Mouse (Mus musculus) spleen, adult 2 months (tissue): ENCODE data around the gene Gm49361. TPM values are rescaled to one million over a fixed set of nuclear protein-coding genes. Genes with fewer than 3 reads are reported as not detected.
"Not testable (repeated sequence)": the region's sequence is repeated elsewhere in the genome, so short reads cannot be mapped to it uniquely, and the experiment has no call there.

Source experiments
- DNase-seq, 2 experiments: peaks; one replicate each; pipeline versions ENCODE4 v3.0.0 to v3.0.0-alpha.2; 2012 to 2021; ENCODE audit warnings: low spot score in 2 of 2, low read depth in 1 of 2
- H3K27ac ChIP-seq: fragments of 200-500 bp; 2 replicates; pipeline ENCODE4 v1.5.1; 2012; ENCODE audit warnings: low read length, inconsistent platforms; ENCODE audit not compliant: insufficient read depth
- H3K27me3 ChIP-seq: fragments of 200-500 bp; 2 replicates; pipeline ENCODE4 v1.6.1; 2012; ENCODE audit warnings: mild to moderate bottlenecking, moderate library complexity, low read length, inconsistent platforms; ENCODE audit not compliant: control insufficient read depth, insufficient read depth
- H3K36me3 ChIP-seq: fragments of 200-500 bp; 2 replicates; pipeline ENCODE4 v1.6.1; 2012; ENCODE audit warnings: mild to moderate bottlenecking, low read length, inconsistent platforms; ENCODE audit not compliant: control insufficient read depth, insufficient read depth
- H3K4me1 ChIP-seq: fragments of 200-500 bp; 2 replicates; pipeline ENCODE4 v1.6.1; 2011; ENCODE audit warnings: inconsistent platforms; ENCODE audit not compliant: control insufficient read depth, insufficient read depth, insufficient read length
- H3K4me3 ChIP-seq: fragments of 200-500 bp; 2 replicates; pipeline ENCODE4 v1.5.1; 2011; ENCODE audit warnings: mild to moderate bottlenecking, inconsistent platforms; ENCODE audit not compliant: insufficient read depth, insufficient read length; ENCODE audit errors: extremely low read depth
- CTCF ChIP-seq: fragments of 200-500 bp; IDR thresholded peaks from 2 replicates; pipeline ENCODE4 v1.5.1; 2011; ENCODE audit warnings: mild to moderate bottlenecking, inconsistent platforms; ENCODE audit not compliant: insufficient read depth, insufficient read length, insufficient replicate concordance; ENCODE audit errors: extremely low read depth
- POLR2A ChIP-seq: fragments of 200-500 bp; IDR thresholded peaks from 2 replicates; pipeline ENCODE4 v1.6.1; 2011; ENCODE audit warnings: low read depth, low read length, inconsistent platforms
- WGBS: fragments of 180-500 bp; shearing (Covaris S2); methylation state at CpG from one replicate; pipeline ENCODE4 v1.1.7; 2018; 5-methylcytosine and 5-hydroxymethylcytosine counted together
- polyA plus RNA-seq: library from polyadenylated mRNA; depleted of rRNA; stranded (reverse); fragments of >200 nt; gene quantifications from 2 replicates; pipeline ENCODE4 v1.2.3, GENCODE M21; 2012

Gm49361 gene
- polyA plus RNA-seq, 1 experiment: not detected

GRCm38 (mm10) chr14:57663630-57664029 is 82.3 kb downstream of the Gm49361 start:
- no peaks in the 10 kb centered on the region; the same call in none of the 2 replicates for H3K4me1 ChIP-seq
- H3K4me3 ChIP-seq: no peak overlapping the region
- H3K27ac ChIP-seq: no peak overlapping the region
- H3K36me3 ChIP-seq: no peaks in the 10 kb centered on the region
- H3K27me3 ChIP-seq: no peaks in the 10 kb centered on the region
- WGBS: 29% methylated on average over 1 of the region's 1 CpGs
- no peak for TF ChIP-seq CTCF
- TF ChIP-seq POLR2A: no peak
- DNase-seq: no peak

DNA sequence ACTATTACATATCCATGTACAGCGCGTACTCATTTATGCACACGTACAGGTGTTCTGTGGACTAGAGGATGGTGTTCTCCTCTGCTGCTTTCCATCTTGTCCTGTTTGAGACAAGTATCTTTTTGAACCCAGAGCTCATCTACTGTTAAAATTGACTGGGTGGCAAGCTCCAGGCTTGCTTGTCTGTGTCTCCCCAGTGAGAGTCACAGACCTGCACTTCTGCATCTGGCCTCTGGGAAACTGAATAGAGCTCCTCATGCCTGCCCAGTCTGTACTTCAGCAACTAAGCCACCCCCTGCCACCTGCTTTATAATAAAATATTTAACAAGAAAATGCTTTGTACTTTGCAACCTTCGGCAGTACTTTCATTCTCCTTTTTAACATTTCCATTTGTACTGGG is 87.6 kb downstream of the Gm49361 start:
- Histone ChIP-seq H3K4me3 (no peak overlapping the region), H3K36me3 (no peaks in the 10 kb centered on the region), H3K4me1 (no peaks in the 10 kb centered on the region), H3K27me3 (no peaks in the 10 kb centered on the region), H3K27ac (no peak overlapping the region)
- TF ChIP-seq POLR2A (no peak), CTCF (no peak)
- no peak for DNase-seq
- WGBS: 95% methylated on average over 4 of the region's 4 CpGs

DNA sequence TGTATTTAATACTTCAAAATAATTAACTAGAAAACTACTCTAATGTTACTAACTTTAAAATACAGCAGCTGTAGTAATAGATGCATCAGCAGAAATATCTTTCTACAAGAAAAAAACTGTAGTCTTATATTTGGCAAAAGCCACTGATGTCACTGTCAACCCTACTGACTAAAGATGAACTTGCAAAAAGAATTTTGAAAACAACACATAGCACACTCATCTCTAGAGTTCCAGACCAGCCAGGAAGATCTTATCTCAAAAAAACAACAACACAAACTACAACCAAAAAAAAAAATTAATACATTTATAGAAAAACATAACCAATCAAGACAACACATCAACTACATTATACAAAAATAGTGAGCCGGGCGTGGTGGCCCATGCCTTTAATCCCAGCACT is 88.4 kb downstream of the Gm49361 start:
- no peak overlapping the region for H3K4me3 ChIP-seq

GRCm38 (mm10) chr14:57656519-57656918 is 89.4 kb downstream of the Gm49361 start:
- H3K27ac ChIP-seq, H3K36me3 ChIP-seq, H3K4me1 ChIP-seq, H3K4me3 ChIP-seq, DNase-seq, H3K27me3 ChIP-seq: not testable (repeated sequence)
- WGBS: 98% methylated on average over 3 of the region's 3 CpGs

More for the DNA sequence above, 88.4 kb downstream of the Gm49361 start:
- DNase-seq: no peak
- Histone ChIP-seq H3K27me3 (no peaks in the 10 kb centered on the region), H3K36me3 (no peaks in the 10 kb centered on the region), H3K27ac (no peak overlapping the region), H3K4me1 (no peaks in the 10 kb centered on the region)
- WGBS: 95% methylated on average over 2 of the region's 2 CpGs
- TF ChIP-seq CTCF (no peak), POLR2A (no peak)

DNA sequence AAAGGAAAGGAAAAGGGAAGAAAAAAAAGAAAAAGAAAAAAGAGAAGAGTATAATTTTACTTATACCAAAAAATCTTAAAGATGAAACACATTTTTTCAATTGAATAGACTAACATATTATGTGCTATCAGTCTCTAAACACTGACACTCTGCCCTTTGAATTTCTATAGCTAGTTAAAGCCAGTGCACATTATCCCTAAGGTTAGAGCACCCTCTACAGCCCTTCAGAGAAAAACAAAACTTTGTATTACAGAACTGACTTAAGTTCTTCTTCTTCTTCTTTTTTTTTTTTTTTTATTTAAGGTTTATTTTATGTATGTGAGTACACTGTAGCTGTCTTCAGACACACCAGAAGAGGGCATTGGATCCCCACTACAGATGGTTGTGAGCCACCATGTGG is 96.4 kb downstream of the Gm49361 start:
- no peak for DNase-seq
- Histone ChIP-seq H3K27me3 (no peaks in the 10 kb centered on the region), H3K4me3 (no peak overlapping the region), H3K27ac (no peak overlapping the region), H3K36me3 (no peaks in the 10 kb centered on the region; the same call in 1 of the 2 replicates), H3K4me1 (no peaks in the 10 kb centered on the region)
- TF ChIP-seq POLR2A (no peak), CTCF (no peak)

- DNase-seq: no peak
- Histone ChIP-seq H3K27ac (no peak overlapping the region), H3K36me3 (peaks cover 5% of the 10 kb centered on the region), H3K4me3 (no peak overlapping the region), H3K4me1 (no peaks in the 10 kb centered on the region), H3K27me3 (no peaks in the 10 kb centered on the region)
- 82% methylated on average over 4 of the region's 4 CpGs for WGBS
- TF ChIP-seq CTCF (no peak), POLR2A (no peak)
These were observed 99.7 kb downstream of the Gm49361 start for GRCm38 (mm10) chr14:57646155-57646554.

GRCm38 (mm10) chr14:57639153-57639552 is 106.8 kb downstream of the Gm49361 start:
- WGBS: 98% methylated on average over 3 of the region's 3 CpGs
- Histone ChIP-seq H3K36me3 (peaks cover 6% of the 10 kb centered on the region), H3K4me1 (no peaks in the 10 kb centered on the region), H3K27me3 (no peaks in the 10 kb centered on the region), H3K27ac (no peak overlapping the region), H3K4me3 (no peak overlapping the region)
- no peak for DNase-seq
- TF ChIP-seq CTCF: no peak
- TF ChIP-seq POLR2A: no peak

DNA sequence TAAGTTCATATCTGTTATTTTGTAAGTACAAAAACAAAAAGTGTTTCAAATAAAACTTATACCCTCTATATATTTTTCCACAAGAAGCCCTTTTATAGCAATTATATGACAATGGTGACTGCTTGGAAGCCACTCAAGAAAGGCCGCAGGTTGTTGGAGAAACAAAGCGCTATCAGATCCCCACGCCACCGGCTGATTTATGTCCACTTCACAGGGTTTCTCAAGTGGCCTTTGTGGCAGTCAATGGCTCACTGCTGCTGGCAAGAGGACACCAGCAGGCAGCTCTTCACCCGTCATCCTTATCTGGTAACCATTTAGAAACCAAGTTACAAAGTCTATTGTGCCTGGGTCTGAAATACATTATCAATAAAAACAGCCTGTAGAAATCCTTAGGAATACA is 111.8 kb downstream of the Gm49361 start:
- Histone ChIP-seq H3K27me3 (no peaks in the 10 kb centered on the region), H3K27ac (no peak overlapping the region), H3K36me3 (peaks cover 3% of the 10 kb centered on the region), H3K4me3 (no peak overlapping the region), H3K4me1 (no peaks in the 10 kb centered on the region)
- 95% methylated on average over 5 of the region's 5 CpGs for WGBS
- no peak for DNase-seq
- no peak for TF ChIP-seq POLR2A
- TF ChIP-seq CTCF: no peak
